Mouse (Mus musculus): ENCODE measurements around the gene Pip4p1. TPM values are rescaled to one million over a fixed set of nuclear protein-coding genes. Genes with fewer than 3 reads are reported as not detected.
"Not testable (repeated sequence)": the region's sequence is repeated elsewhere in the genome, so short reads cannot be mapped to it uniquely, and the experiment has no call there.

Gene Pip4p1
- polyA plus RNA-seq, 1 experiment from 2014 or later: 52.8 TPM

DNA sequence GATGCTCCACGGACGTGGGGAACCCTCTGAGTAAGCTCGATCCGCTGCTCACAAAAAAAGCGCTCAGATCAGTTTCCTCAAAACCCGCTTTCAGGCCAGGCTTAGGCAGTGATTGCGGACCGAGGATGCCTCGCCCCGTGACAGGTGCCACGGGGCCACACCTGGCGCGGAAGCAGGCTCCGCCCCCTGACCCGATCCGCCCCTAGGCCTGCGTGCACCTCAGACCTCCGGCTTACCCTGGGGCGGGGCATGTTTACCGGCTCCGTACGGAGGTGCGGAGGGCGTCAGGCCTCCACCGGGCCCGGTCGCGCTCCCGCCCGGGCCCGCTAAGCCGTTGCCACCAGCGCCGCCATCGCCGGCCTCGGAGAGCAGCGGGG is 291 bp downstream of the Pip4p1 start:
- peak overlapping the region; percentile 98 for H3K4me3 ChIP-seq (ENCODE audit: low read depth, low read length)
- H3K36me3 ChIP-seq (ENCODE audit: control insufficient read depth, insufficient read depth, low read length): peaks cover 12% of the 10 kb centered on the region; the same call in 1 of the 2 replicates
- 0 out of 2 replicates have a peak overlapping the region, but pooled peaks have one; percentile 62 for H3K27ac ChIP-seq (replicated peaks; ENCODE audit: low read depth, low read length)
- peak overlapping the region; percentile 93 for H3K9ac ChIP-seq (ENCODE audit: low read length)
- under 1% methylated on average over 38 of the region's 38 CpGs for WGBS
- peak overlapping the region; percentile 76 for H3K4me2 ChIP-seq (ENCODE audit: low read depth, severe bottlenecking)
- H3K4me1 ChIP-seq (ENCODE audit: control insufficient read depth, insufficient read depth, low read length): 0 out of 2 replicates have a peak, but pooled peaks cover 3% of the 10 kb centered on the region
- no peaks in the 10 kb centered on the region for H3K27me3 ChIP-seq (ENCODE audit: control insufficient read depth, insufficient read depth, low read length)
- H3K9me3 ChIP-seq (ENCODE audit: control insufficient read depth, low read length): no peaks in the 10 kb centered on the region
- DNase-seq (ENCODE audit: low spot score) (peak; percentile 45), ATAC-seq (ENCODE audit: insufficient number of reproducible peaks, low FRiP score, low TSS enrichment, low read depth) (peak; percentile 36)

GRCm38 (mm10) chr14:50929951-50930350 is 705 bp downstream of the Pip4p1 start:
- Histone ChIP-seq H3K9ac (ENCODE audit: low read length) (peak overlapping the region; percentile 93), H3K27ac (replicated peaks; ENCODE audit: low read depth, low read length) (no peak overlapping the region), H3K4me2 (ENCODE audit: low read depth, severe bottlenecking) (peak overlapping the region; percentile 76), H3K4me1 (ENCODE audit: control insufficient read depth, insufficient read depth, low read length) (0 out of 2 replicates have a peak, but pooled peaks cover 3% of the 10 kb centered on the region), H3K36me3 (ENCODE audit: control insufficient read depth, insufficient read depth, low read length) (peaks cover 12% of the 10 kb centered on the region; the same call in 1 of the 2 replicates), H3K27me3 (ENCODE audit: control insufficient read depth, insufficient read depth, low read length) (no peaks in the 10 kb centered on the region), H3K9me3 (ENCODE audit: control insufficient read depth, low read length) (no peaks in the 10 kb centered on the region), H3K4me3 (ENCODE audit: low read depth, low read length) (peak overlapping the region; percentile 98)
- 18% methylated on average over 10 of the region's 10 CpGs for WGBS
- DNase-seq (ENCODE audit: low spot score) (no peak), ATAC-seq (ENCODE audit: insufficient number of reproducible peaks, low FRiP score, low TSS enrichment, low read depth) (no peak)

DNA sequence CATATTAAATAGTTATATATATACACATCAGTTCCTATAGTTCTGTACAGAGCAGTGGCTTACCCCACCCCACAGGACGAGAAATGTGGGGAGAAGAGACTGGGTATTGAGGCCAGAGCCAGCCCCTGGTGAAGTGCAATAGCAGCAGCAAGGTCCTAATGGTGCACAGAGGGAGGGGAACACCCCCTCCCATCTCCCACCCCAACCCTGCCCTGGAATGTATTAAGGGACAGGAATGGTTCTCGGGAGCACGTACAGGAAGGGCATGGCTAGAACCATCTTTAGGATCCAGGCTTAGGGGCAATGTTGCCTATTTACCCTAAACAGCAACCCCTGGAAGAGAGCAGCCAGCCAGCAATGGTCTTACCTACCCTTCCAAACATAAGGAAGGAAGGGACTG is 3.3 kb downstream of the Pip4p1 start:
- no peak overlapping the region for H3K4me3 ChIP-seq (ENCODE audit: low read depth, low read length)
- no peak overlapping the region for H3K9ac ChIP-seq (ENCODE audit: low read length)
- 66% methylated on average over 3 of the region's 3 CpGs for WGBS

DNA sequence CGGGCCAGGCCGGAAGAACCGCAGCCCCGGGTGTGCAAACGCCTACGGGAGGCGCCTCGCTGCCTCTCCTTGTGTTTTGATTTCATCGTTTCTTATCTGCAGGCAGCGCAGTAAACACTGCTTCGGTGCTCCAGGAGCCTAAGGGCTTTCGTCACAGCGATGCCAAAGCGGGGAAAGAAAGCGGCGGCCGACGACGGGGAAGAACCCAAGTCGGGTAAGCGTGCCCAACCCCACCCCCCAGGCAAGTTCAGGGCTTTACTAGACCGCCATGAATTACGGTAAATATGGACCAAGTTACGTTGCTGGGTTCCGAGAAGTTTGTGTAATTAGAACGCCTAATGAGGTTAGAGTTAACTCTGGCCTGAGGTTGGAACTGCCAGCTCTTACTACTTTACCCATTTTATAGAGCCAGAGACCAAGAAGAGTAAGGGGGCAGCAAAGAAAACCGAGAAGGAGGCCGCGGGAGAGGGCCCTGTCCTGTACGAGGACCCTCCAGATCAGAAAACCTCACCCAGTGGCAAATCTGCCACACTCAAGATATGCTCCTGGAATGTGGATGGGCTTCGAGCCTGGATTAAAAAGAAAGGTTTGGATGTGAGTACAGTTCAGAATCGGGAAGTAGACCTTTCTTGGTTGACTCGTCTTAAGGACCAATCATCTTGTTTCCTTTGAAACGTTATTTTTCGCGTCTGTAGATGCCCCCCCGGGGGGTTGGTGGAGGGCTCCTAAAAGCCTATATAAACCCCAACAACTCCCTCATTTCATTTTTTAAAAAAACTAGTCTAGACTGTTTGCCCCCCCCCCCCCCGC is 5.3 kb downstream of the Pip4p1 start:
- H3K9ac ChIP-seq (ENCODE audit: low read length): peak overlapping the region; percentile 79
- 2% methylated on average over 38 of the region's 38 CpGs for WGBS

More for the DNA sequence above, 3.3 kb downstream of the Pip4p1 start:
- Histone ChIP-seq H3K27ac (replicated peaks; ENCODE audit: low read depth, low read length) (no peak overlapping the region), H3K27me3 (ENCODE audit: control insufficient read depth, insufficient read depth, low read length) (no peaks in the 10 kb centered on the region), H3K4me2 (ENCODE audit: low read depth, severe bottlenecking) (no peak overlapping the region), H3K36me3 (ENCODE audit: control insufficient read depth, insufficient read depth, low read length) (peaks cover 12% of the 10 kb centered on the region; the same call in 1 of the 2 replicates), H3K4me1 (ENCODE audit: control insufficient read depth, insufficient read depth, low read length) (0 out of 2 replicates have a peak, but pooled peaks cover 7% of the 10 kb centered on the region), H3K9me3 (ENCODE audit: control insufficient read depth, low read length) (no peaks in the 10 kb centered on the region)
- ATAC-seq (ENCODE audit: insufficient number of reproducible peaks, low FRiP score, low TSS enrichment, low read depth) (no peak), DNase-seq (ENCODE audit: low spot score) (no peak)

DNA sequence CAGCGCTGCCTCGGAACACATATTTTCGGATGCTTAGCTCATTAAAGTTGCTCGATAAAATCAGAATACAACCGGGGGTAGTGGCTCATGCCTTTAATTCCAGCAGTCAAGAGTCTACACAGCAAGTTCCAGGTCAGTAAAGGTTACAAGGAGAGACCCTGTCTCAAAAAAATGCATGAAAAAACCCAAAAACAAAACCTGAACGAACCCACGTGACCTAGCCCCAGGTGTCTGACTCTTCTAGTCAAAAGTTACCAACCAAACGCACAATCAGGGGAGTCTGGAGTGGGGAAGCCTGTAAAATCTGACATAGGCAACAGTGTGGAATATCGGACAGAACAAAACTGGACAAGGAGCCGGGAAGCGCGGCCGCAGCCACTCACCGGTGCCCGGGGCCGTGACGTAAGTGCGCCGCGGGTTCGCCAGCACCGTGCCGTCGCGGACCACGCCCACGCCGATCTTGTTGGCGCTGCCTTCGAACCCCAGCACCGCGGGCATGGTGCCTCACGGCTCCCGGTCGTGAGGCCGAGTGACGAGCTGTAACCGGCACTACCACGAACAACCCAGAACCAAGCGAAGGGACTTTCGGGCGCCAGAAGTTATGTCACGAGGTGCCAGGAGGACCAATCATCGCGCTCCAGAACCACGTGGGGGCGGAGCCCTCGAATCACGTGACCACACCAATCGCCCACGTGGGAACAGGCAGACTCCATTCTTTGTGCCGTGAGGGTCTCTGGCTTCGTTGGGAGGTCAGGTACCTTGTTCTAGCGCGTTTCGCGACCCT is 6.2 kb downstream of the Pip4p1 start, which contains the start of the genes Osgep and Apex1:
Gene Osgep (minus strand): TSS at position 613 of the 784 bp plus-strand sequence.
Gene Apex1 (plus strand): TSS at position 688 of the 784 bp plus-strand sequence.
- Histone ChIP-seq H3K4me3 (ENCODE audit: low read depth, low read length) (peak within 1 kb of the TSS; percentile 70), H3K9me3 (ENCODE audit: control insufficient read depth, low read length) (no peaks in the 10 kb centered on the region), H3K4me2 (ENCODE audit: low read depth, severe bottlenecking) (peak within 1 kb of the TSS; percentile 70), H3K27me3 (ENCODE audit: control insufficient read depth, insufficient read depth, low read length) (no peaks in the 10 kb centered on the region), H3K27ac (replicated peaks; ENCODE audit: low read depth, low read length) (peak within 1 kb of the TSS; percentile 95), H3K36me3 (ENCODE audit: control insufficient read depth, insufficient read depth, low read length) (peaks cover 12% of the 10 kb centered on the region; the same call in 1 of the 2 replicates), H3K4me1 (ENCODE audit: control insufficient read depth, insufficient read depth, low read length) (0 out of 2 replicates have a peak, but pooled peaks cover 4% of the 10 kb centered on the region), H3K9ac (ENCODE audit: low read length) (peak within 1 kb of the TSS; percentile 79)
- WGBS: 1% methylated on average over 57 of the region's 57 CpGs
- DNase-seq (ENCODE audit: low spot score) (peak; percentile 98), ATAC-seq (ENCODE audit: insufficient number of reproducible peaks, low FRiP score, low TSS enrichment, low read depth) (peak; percentile 95)

More for the DNA sequence above, 5.3 kb downstream of the Pip4p1 start:
- Histone ChIP-seq H3K4me2 (ENCODE audit: low read depth, severe bottlenecking) (peak overlapping the region; percentile 70), H3K27ac (replicated peaks; ENCODE audit: low read depth, low read length) (peak overlapping the region; percentile 95), H3K4me3 (ENCODE audit: low read depth, low read length) (peak overlapping the region; percentile 70), H3K27me3 (ENCODE audit: control insufficient read depth, insufficient read depth, low read length) (no peaks in the 10 kb centered on the region), H3K36me3 (ENCODE audit: control insufficient read depth, insufficient read depth, low read length) (peaks cover 12% of the 10 kb centered on the region; the same call in 1 of the 2 replicates), H3K9me3 (ENCODE audit: control insufficient read depth, low read length) (no peaks in the 10 kb centered on the region), H3K4me1 (ENCODE audit: control insufficient read depth, insufficient read depth, low read length) (0 out of 2 replicates have a peak, but pooled peaks cover 7% of the 10 kb centered on the region)
- peak; percentile 41 for DNase-seq (ENCODE audit: low spot score)
- peak; percentile 7; the same call in 1 of the 2 replicates for ATAC-seq (ENCODE audit: insufficient number of reproducible peaks, low FRiP score, low TSS enrichment, low read depth)

- H3K4me1 ChIP-seq (ENCODE audit: control insufficient read depth, insufficient read depth, low read length); H3K9me3 ChIP-seq (ENCODE audit: control insufficient read depth, low read length); H3K27me3 ChIP-seq (ENCODE audit: control insufficient read depth, insufficient read depth, low read length); H3K27ac ChIP-seq (replicated peaks; ENCODE audit: low read depth, low read length); DNase-seq (ENCODE audit: low spot score); ATAC-seq (ENCODE audit: insufficient number of reproducible peaks, low FRiP score, low TSS enrichment, low read depth): not testable (repeated sequence)
- Histone ChIP-seq H3K36me3 (ENCODE audit: control insufficient read depth, insufficient read depth, low read length) (peaks cover 11% of the 10 kb centered on the region; the same call in 1 of the 2 replicates), H3K4me3 (ENCODE audit: low read depth, low read length) (peak overlapping the region; percentile 70), H3K4me2 (ENCODE audit: low read depth, severe bottlenecking) (peak overlapping the region; percentile 67), H3K9ac (ENCODE audit: low read length) (peak overlapping the region; percentile 79)
- 79% methylated on average over 1 of the region's 1 CpGs for WGBS
Measured at GRCm38 (mm10) chr14:50923437-50923836, 7.2 kb downstream of the Pip4p1 start.

DNA sequence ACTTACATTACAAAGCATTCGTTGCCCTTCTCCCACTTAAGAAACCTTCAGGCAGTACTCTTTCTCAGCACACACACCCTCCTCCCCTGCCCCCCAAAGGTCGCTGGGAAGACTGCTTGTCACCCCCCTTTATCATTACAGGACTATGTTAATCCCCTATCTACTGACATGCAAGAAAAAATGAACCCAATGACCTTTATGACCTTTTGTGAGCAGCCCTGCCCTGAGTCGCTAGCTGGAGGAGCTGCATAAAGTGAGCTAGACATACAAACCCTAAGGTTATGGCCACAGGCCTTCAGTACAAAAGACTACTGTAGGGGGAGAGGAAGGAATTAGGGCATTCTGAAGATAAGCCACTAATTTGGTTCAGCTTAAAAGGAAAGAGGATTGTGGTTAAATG is 19.3 kb downstream of the Pip4p1 start:
- ATAC-seq (ENCODE audit: insufficient number of reproducible peaks, low FRiP score, low TSS enrichment, low read depth): no peak
- 62% methylated on average over 3 of the region's 3 CpGs for WGBS
- Histone ChIP-seq H3K9ac (ENCODE audit: low read length) (no peak overlapping the region), H3K27ac (replicated peaks; ENCODE audit: low read depth, low read length) (no peak overlapping the region), H3K27me3 (ENCODE audit: control insufficient read depth, insufficient read depth, low read length) (no peaks in the 10 kb centered on the region), H3K4me1 (ENCODE audit: control insufficient read depth, insufficient read depth, low read length) (no peaks in the 10 kb centered on the region), H3K4me2 (ENCODE audit: low read depth, severe bottlenecking) (no peak overlapping the region), H3K4me3 (ENCODE audit: low read depth, low read length) (no peak overlapping the region), H3K9me3 (ENCODE audit: control insufficient read depth, low read length) (no peaks in the 10 kb centered on the region), H3K36me3 (ENCODE audit: control insufficient read depth, insufficient read depth, low read length) (peaks cover 6% of the 10 kb centered on the region; the same call in 1 of the 2 replicates)
- no peak for DNase-seq (ENCODE audit: low spot score)

- H3K4me2 ChIP-seq (ENCODE audit: low read depth, severe bottlenecking): no peak overlapping the region
- H3K4me3 ChIP-seq (ENCODE audit: low read depth, low read length): no peak overlapping the region
- H3K27me3 ChIP-seq (ENCODE audit: control insufficient read depth, insufficient read depth, low read length): no peaks in the 10 kb centered on the region
- no peaks in the 10 kb centered on the region; the same call in 1 of the 2 replicates for H3K36me3 ChIP-seq (ENCODE audit: control insufficient read depth, insufficient read depth, low read length)
- no peaks in the 10 kb centered on the region for H3K9me3 ChIP-seq (ENCODE audit: control insufficient read depth, low read length)
- H3K27ac ChIP-seq (replicated peaks; ENCODE audit: low read depth, low read length): no peak overlapping the region
- ATAC-seq (ENCODE audit: insufficient number of reproducible peaks, low FRiP score, low TSS enrichment, low read depth): no peak
- no peaks in the 10 kb centered on the region; the same call in 1 of the 2 replicates for H3K4me1 ChIP-seq (ENCODE audit: control insufficient read depth, insufficient read depth, low read length)
- WGBS: 68% methylated on average over 4 of the region's 4 CpGs
- H3K9ac ChIP-seq (ENCODE audit: low read length): no peak overlapping the region
- DNase-seq (ENCODE audit: low spot score): no peak
Measured at GRCm38 (mm10) chr14:50908126-50908525, 22.5 kb downstream of the Pip4p1 start.

Data from limb, embryonic 11.5 days (tissue).